Mouse (Mus musculus): ENCODE measurements around the gene Glce.

The Glce gene

DNA sequence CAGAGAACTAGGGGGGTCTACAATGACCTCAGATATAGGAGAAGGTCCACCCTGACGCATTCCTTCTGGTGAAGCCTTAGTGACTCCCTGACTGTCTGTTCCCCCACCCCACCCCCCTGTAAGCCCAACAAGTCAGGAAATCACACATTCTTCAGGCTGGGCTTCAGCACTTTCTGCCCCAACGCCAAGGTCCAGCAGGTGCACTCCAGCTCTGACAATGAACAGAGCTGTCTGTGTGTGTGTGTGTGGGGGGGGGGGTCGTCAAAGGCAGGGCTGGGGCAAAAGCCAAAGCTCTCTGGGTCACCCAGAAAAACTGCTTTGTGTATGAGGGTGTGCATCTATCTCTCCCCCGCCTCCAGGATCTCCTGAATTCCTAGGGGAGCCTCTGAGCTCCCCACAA lies 98.6 kb downstream of the Glce start:
- no peak for DNase-seq

DNA sequence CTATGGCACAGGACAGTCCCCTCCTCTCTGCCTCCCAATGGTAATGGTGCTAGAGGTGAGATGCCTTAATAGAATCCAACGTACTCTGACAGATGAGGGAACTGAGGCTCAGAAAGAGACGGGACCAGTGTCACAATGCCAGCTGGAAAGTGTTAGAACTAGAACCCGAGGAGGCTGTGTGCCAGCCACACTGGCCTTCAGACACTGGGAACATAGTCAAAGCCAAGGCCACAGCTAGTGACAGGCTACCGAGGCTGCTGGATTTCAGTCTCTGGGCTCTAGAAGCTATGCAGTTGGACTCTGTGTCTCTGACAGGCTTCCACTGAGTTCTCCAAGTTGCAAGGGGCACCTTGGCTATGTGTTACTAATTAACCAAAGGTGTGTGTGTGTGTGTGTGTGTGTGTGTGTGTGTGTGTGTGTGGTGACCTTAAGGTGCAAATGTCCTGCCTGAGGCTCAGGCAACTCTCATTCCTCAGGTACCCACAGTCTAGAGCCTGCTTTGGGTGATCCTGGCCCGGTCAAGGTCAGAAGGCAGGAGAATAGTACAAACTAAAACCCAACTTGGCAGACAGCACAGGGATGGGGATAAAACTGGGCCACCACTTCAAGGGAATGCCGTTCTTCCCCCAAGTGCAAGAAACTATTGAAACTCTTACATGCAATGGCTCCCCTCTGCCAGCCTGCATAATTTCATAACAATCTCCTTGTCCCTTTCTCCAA lies 99.3 kb downstream of the Glce start:
- DNase-seq: no peak

DNA sequence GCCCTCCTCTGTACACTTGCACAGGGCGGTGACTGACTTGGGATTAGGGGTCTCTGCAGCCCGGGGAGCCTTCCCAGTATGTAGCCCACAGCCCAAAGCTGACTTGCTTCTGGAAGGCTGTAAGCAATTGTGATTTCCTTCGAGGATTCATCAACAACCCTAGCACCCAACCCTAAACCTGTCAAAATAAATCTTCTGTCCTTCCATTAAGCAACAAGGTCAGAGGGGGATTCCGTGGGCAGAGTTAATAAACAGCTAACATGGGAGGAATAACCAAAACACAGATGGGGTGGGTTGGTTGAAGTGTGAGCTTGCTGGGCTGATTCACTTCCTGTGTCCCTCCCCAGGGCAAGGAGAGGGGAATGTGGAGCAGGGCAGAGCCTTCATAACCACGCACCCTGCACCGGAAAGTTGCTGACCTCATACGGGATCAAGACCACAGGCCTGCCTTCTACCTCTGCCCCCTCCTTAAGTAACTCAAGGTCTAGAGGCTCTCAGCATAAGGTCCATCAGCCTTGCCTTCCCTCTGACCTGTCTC lies 100.8 kb downstream of the Glce start:
- DNase-seq: no peak

DNA sequence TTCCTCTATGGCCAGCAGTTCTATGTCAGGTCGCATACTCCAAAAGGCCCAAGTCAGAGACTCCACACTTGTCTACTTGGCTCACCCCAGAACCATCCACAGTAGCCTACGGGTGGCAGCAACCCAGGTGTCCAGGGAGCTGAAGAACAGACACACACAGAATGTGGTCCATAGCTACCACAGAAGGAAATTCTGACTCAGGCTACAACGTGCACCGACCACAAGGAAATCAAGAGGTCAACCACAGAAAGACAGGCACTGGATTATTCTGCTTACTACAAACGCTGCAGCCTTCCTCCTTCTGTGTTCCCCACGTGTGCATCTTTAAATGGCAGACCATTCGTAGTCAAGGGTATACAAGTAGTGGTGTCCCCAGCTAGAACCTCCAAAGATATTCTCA lies 102.2 kb downstream of the Glce start:
- DNase-seq: no peak

DNA sequence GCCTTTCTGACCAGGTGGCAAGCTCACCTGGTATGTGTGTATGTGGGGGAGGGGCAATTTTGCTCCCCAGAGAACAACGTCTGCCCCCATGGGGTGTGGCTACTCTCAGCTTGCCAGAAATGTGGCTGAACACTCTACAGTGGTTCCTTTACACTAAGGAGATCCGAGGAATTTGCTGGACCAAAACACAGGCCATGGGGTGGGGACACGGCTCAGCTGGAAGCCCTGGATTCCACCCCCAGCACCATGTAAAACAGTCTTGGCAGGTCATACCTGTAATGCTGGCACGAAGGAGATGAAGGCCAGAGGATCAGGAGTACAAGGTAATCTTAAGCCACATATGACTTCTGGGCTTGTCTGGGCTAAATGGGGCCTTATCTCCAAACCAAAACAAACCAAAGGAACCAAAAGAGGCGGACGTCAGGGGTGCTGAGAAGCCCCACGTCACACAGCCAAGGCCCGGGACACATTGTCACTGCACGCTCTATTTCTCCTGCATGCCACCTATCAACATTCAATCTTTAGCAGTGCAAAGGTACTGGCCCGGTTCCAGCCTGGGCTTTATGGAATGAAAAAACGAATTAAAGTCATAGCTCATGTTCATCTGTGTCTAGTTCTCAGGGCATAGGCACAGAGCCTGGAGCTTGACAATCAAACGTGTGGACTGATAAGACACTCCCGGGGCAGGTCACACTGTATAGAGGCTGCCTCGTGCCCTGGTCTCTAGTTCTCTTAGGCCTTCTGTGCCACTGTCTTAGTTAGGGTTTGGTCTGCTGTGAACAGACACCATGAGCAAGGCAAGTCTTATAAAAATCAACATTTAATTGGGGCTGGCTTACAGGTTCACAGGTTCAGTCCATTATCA lies 104.0 kb downstream of the Glce start:
- no peak for DNase-seq

DNA sequence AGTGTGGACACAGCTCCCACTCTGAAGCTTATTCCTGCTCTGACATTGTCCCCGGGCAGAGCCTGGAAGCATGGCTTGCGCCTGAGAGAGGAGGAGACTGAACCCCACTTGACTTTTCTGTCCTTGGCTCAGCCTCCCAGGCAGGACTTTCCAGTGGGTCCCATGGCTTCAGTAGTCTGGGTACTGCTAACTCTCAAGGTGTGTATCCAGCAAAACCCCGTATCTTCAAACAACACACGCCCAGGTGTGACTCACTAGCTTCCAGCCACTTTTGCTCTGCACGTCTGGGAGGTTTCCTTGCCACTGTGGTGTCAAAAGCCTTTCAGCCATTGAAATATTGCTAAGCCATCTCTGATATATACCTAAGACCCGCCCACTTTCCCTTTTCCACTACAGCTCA lies 105.1 kb downstream of the Glce start:
- no peak for DNase-seq

DNA sequence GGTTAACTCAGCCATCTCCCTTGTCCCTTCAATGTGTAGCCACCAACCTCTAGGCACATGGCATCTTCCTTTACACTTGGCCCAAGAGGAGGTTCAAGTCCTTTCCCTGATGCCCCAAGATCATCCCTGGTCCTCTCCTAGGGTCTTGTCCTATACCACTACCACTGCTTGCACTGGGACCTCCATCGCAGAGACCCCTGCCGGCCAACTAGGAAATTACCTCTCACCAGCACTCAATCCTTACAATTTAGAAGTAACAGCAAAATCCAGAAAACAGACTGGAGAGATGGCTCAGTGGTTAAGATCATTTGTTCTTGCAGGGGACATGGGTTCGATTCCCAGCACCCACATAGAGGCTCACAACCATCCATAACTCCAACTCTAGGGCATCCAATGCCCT lies 107.0 kb downstream of the Glce start:
- DNase-seq: no peak

DNA sequence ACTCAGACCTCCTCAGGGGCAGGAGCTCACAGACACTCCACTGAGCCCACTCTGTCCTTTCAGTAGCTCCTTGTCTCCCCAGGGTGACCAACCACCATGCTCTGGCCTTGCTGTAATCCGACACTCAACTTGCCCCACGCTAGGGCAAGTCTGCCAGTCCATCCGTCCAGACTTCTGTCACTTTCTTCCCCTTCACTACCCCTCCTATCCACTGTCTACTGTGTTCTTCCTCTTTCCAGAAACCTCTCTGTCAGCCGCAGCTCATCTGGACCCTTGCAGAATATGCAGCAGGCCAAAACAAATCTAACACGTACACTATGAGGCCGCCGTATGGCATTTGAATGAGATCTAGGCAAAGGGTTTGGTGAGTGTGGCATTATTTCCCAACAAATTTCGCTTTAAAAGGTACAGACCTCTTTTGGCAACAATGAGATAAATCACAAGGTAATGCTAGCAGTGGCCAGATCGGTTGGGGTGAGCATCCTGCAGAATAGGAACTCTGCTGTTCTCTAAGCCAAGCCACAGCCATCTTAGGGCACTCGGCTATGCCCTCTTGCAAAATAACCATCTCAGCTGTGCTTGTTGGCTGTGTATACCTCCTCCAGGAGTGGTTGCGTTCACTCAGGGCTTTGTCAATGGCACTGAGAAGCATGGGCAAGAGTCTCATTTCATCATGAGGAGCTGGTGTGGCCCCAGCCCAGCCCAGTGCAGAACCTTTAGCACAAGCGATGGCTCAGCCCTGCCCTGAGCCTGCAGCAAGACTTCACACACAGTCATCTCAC lies 108.9 kb downstream of the Glce start:
- DNase-seq: no peak

DNA sequence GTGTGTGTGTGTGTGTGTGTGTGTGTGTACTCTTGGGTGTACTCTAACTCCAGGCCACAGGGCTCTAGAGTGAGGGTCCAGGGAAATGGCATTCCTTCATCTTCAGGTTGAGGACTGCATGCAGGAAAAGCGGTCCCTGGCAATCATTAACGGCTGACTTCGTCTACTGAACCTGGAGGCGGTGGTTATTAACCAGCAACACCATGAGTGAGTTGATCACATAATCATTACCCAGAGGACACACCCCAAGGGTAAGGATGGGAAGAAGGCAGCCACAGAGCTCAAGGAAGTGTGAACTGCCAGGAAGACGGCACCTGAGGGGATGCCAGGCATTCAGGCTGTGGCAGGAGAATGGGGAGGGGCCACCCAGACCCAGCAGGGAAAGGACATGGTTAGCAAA lies 114.1 kb downstream of the Glce start:
- DNase-seq: no peak

Measured in cerebellum, adult 9-10 months (tissue).